Mouse (Mus musculus) left cerebral cortex, postnatal 4 days (tissue): ENCODE data around the gene Tmem94. TPM values are rescaled to one million over a fixed set of nuclear protein-coding genes. Genes with fewer than 3 reads are reported as not detected.

Experiments used
- DNase-seq: peaks from one replicate; pipeline ENCODE4 v3.0.0-alpha.2; 2022
- intact Hi-C: fragments of 180-260 bp; cut with DNase I; formaldehyde crosslinking; loops from one replicate; pipeline ENCODE4 v1.15.1; 2025
- total RNA-seq, 2 experiments: library from RNA; stranded (reverse); gene quantifications; 2 replicates each; pipeline ENCODE4 v1.2.3; 2021

Gene Tmem94
- total RNA-seq, 2 experiments from 2014 or later, result 37.3 to 44.1 TPM

DNA sequence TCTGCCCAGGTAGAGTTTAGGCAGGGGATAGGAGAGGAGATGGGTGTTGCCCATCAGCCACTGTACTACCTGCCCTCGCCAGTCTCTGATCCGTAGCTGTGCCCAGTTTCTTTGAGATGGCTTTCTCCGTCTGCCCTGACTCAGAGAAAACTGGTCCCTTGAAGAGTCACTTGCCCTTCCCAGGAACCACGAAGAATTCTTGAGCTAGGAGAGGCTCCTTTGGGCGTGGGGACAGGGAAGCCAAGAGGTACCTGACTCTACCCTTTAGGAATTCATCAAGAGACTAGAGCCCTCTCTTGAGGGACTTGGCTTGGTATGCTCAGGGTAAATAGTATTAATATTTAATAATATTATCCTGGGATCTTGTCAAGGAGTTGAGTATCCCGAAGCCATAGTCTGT is 62.4 kb downstream of the Tmem94 start:
- intact Hi-C loops, result no loop called here
- no peak for DNase-seq

DNA sequence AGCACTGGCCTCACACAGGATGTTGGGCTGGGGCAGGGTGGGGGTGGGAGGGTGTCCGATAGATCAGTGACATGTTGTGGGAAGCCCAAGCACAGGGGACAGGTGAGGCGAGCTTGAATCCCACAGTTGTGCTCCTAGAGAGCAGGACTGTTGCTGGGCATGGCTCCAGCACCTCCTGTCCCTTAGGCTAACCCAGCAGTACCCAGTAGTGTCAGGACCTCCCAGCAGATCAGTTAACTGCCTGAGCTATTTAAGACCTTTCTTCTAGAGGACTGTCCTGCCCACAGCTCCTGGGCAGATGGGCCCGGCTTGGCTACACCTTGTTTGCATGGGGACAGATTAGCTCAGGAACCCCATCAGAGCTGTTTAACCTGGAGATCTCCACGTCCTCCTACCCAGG is 63.8 kb downstream of the Tmem94 start:
- DNase-seq, result no peak
- intact Hi-C loops, result no loop called here

DNA sequence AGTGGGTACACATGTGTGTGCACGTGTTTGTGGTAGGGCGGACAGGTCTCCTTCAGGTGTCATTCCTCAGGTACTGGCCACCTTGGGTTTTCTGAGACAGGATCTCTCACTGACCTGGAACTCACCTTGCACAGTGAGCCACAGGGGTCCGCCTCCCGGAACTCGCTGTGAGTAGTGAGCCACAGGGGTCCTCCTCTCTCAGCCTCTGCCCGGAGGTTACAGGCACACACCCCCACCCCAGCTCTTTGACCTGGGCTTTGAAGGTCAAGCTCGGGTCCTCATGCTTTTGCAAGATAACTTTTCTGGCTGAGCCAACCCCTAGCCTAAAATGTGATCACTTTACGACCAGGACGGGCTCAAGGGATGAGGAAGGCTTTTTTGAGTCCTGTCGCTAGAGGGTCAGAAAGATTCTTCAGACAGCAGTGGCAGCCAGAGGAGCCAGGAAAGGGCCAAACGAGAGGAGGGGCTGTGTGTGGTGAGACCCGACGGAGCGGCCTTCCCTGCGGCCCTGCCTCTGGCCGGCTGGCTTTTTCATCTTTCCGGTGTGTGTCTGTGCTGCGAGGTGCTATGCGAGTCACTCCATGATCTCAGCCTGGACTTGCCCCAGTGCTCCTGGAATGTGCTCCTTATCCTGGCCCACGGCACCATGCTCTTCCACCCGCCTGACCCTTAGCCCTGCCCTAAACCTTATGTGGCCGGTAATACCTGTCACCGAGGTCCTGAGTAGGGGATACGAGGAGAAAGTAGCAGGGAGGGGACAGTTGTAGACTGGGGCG is 65.5 kb downstream of the Tmem94 start:
- intact Hi-C loops, result no loop called here
- no peak for DNase-seq

DNA sequence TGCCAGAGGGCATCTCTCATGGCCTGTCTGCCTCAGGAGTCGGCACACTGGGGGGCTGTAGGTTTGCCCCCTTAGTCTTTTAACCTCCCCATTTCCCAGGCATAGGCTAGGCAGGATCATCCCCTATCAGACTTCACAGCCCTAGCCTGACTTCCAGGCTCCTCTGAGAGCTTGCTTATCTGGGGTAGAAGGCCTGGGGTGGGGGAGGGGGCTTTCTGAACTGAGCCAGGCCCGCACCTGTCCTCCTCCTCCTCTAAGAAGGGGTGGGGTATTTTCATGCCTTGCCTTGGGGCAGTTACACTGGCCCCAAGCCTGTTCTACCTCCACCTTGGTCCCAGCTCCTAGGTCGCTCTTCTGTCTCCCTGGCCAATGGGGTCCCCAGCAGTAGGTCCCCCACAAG is 66.3 kb downstream of the Tmem94 start:
- DNase-seq, result no peak
- intact Hi-C loops, result no loop called here

DNA sequence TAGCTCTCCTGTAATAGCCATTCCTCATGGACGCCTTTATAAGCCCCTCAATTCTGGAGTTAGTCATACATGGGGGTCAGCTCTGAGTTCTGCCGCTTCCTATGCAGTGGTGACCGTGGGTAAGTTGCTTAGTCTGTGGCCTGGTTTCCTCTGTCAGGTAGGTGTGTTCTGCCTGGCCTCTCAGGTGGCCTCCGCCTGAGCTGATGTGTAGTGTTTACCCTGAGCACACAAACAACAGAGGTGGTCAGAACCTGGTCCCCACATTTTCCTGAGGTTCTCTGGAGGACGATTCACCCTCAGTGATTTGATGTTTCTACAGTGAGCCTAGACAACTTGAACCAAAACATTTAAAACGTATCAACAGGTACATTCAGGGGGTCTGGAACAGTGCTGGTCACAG is 66.8 kb downstream of the Tmem94 start:
- intact Hi-C loops, result no loop called here
- no peak for DNase-seq

DNA sequence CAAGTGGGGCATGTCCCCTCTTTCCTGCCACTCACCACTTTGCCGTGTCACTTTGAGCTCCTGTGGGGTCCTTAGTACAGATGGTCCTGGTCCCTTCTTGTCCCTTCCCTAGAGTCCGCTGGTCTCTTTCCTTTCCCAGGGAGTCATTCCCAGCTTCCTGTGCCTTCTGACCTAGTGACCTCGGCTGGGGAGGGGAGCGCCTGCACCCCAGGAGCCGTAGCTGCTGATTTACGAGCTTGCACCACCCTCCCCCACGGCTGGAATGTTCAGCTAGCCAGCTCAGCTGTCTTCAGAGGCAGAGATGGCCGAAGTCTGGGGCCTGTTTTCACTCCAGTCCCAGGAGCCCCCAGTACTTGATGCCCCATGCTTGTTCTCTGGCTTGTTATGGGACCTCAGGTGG is 67.3 kb downstream of the Tmem94 start:
- no peak for DNase-seq
- intact Hi-C loops, result no loop called here

DNA sequence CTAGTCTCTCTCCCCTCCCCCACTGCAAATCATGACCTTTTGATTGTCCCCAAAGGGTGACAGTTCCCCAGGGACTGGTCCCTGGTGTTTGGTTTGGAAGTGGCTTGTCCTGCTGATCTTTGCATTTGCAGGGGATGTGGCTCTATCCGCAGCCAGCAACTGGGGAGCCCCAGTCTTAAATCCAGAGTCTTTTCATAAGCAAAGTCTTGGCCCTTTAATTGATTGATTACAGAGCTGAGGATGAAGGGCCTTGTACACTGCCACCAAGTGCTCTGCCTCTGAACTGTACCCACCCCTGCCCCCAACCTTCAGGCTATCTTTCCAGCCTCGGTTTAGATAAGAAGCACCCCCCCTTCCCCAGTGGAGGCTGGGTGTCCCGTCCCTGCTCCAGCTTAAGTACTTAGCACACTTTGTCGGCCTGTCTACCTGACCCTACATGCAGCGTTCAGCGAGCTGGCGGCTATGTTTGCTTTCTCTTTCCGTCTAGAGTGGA is 67.8 kb downstream of the Tmem94 start:
- intact Hi-C loops, result no loop called here
- DNase-seq, result no peak

DNA sequence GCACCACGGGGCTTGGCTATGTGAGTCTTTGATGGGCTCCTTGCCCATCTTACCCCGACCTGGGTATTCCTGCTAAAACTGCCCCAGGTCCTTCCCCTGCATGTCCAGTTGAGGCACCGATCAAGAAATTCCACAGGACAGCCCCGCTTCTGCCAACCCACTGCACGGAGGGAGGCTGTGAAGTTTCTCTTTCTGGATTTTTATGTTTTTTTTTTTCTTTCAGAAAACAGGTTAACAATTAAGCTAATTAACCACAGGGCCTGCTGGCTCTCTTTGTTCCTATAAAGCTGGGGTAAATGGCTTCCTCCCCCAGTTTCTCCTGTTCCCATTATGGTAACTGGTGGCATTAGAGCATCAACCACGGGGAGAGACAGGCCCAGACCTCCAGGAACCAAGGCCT is 68.8 kb downstream of the Tmem94 start:
- intact Hi-C loops, result no loop called here
- no peak for DNase-seq

DNA sequence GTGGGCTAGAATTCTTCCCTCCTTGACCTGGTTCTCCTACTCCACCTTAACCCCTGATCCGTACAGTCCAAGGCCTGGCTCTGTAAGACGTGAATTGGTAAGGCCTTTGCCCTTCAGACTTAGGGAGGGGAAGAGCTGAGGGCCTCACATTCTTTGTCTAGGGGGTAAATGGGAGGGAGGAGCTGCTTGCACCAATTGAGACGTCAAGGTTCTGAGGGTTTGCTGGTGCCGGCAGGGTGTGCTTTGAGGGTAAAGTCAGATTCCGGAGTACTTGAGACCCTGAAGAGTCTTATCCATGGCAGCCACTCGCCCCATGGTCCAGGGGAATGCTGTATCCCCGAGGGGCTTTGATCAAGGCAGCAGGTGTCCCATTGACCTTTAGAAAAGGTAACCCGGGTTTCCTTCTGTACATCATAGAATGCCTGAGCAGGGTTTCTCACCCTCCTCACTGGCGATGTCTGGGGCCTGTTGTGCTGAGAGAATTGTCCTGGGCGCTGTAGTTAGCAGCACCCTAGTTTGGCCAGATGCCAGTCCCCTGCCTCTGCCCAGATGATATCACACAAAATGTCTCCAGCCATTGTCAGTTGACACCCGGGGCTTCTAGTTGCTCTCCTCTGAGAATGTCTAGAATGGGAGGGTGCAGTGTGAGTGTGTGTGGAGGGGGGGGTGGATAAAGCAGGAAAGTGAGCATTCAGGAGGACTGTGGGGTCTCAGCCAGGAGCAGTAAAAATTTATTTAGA is 71.6 kb downstream of the Tmem94 start:
- no peak for DNase-seq
- intact Hi-C loops, result no loop called here

DNA sequence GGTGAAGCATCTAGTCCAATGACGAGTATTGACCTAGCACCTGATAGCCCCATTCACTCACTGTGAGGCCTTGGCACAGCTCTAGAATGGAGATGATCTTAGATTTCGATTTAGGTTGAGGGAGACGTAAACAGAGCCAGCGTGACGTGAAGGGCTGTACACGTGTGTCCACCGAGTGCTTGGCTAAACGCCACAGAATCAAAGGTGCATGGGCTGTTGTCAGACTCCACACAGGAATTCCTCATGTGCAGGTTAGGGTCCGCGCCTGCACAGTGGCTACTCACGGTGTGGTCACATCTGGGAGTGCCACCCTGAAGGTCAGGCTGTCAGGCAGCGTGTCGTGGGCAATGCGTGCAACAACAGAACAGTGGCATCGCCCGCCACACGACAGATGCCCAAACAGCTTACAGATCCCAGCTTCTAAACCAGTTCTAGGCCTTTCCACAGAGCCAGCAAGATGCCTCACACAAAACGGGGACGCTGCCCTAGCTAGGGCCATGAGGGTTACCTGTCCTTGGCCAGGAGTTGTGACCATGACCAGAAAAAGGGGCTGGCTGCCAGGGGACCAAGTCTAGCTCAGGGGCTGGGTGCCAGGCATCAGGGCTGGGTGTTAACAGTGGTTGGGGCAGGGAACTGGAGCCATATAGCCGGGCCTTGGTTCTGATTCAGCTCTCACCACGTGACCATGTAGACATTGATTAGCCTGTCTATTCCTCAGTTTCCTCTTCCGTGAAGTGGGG is 72.5 kb downstream of the Tmem94 start:
- intact Hi-C loops, result no loop called here
- DNase-seq, result no peak

DNA sequence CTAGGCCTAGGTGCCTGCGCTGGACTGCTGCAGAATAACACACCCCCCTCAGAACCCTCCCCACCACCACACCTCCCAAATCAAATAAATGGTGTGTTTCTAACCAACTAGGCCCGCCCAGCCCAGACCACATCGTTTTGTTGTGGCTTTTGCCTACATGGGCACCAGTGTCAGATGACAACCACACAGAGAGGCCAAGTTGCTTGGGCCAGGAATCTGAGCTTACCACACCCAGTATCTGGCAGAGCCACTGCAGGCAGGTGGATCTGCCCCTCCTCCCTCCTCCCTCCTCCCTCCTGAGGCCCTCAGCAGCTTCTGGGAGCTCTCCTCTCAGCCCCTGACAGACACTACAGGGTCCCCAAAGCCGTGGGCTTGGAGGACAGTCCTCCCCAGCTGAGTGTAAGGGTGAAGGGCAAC is 73.7 kb downstream of the Tmem94 start:
- no peak for DNase-seq
- intact Hi-C loops, result no loop called here

DNA sequence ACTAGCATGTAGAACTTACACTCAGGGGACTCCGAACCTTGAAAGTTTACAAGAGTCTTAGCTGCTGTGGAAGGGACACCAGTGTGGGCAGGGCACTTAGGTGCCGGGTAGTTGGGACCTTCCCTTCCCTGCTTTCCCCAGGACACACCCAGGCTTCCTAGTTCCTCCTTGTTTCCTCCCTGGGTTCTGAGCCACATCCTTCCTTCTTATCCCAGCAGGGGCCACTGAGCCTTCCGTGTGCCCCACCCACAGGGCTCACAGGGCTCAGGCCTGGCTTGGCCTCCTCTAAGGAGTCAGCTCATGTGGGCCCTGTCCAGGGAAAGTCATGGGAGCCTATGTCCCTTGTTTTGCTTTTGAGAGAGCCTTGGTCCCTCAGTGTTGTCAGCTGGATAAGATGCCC is 74.5 kb downstream of the Tmem94 start:
- no peak for DNase-seq
- intact Hi-C loops, result no loop called here

DNA sequence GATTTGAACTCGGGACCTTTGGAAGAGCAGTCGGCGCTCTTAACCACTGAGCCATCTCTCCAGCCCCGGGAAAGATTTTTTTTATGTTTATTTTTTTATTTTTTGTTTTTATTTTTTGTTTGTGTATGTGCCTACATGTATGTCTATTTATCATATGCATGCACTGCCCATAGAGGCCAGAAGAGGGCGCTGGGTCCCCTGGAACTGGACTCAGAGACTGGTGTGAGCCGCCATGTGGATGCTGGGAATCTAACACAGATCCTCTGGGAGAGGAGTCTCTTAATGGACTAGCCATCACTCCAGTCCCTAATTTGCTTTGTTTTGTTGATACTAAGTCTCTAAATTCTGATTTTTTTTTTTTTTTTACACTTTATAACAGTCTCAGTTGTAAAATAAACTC is 75.8 kb downstream of the Tmem94 start:
- intact Hi-C loops, result no loop called here
- no peak for DNase-seq

DNA sequence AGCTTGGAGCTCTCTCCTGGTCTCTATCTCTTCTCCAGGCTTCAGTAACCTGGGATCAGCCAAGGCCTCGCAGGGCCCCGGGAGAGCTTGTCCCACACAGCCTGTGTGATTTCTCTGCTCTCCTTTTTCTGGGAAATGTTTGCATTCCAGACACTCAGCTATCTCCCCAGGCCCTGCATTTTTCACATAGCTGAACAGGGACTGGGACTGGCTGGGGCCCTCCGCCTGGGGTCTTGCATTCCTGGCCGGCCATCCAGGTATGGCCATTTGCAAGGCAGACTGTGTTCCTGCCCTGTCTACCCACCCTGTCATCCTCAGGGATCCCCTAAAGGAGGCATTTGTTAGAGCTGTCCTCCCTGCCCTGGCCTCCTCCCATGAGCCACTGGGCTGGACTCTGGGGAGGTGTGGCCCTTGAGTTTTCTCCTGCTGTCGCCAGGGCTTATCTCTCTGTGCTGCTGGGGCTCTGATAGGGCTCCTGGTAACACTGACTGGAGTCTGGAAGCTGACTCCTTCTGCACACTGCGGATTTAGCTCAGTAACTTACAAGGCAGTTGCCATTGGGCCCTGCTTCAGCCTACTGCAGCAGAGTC is 76.8 kb downstream of the Tmem94 start:
- DNase-seq, result no peak
- intact Hi-C loops, result no loop called here

DNA sequence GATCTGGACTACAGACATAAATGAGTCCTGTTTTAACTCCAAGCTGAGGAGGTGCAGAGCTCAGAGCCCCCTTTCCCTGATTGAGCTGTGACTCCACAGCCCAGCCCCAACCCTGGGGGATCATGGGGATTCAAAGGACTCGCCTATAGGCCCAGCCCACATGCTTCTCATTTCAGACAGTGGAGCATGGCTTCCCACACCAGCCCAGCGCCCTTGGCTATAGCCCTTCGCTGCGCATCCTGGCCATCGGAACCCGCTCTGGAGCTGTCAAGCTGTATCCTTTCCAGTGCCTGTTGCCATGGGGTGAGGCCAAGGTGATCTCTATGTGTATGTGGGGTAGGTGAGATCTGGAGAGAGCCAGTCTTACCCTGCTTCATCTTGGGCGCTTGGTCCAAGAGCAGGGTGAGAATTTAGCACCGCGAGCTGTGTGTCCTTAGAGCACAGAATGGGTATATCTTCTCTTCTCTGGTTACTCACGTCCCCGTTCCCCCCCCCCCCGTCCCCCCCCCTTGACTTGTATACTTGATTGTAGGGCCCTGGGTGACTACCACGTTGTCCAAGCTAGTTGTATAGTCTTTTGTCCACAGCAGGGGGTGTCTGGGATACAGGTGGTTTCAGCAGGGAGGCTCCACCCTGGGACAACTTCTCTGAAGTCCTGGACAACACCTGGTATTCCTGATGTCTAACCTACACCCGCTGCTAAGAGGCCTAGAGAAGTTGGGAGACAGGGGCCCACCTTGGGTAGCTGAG is 78.1 kb downstream of the Tmem94 start:
- intact Hi-C loops, result no loop called here
- no peak for DNase-seq

DNA sequence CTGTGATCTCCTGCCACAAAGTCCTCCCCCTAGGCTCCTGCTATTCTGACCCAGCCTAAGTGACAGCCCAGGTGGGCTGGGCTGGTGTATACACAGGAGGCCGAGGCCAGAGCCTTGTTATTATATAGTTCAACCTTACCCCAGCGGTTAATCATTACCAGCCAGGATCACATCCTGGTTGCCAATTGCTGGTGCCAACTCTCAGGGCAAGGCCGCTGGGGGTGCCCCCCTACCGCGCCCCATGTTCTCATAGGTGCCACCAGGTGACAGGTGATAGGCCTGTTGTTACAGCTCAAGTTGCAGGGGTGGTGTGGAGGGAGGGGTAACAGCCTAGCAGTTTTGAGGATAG is 78.6 kb downstream of the Tmem94 start:
- intact Hi-C loops, result no loop called here
- no peak for DNase-seq

DNA sequence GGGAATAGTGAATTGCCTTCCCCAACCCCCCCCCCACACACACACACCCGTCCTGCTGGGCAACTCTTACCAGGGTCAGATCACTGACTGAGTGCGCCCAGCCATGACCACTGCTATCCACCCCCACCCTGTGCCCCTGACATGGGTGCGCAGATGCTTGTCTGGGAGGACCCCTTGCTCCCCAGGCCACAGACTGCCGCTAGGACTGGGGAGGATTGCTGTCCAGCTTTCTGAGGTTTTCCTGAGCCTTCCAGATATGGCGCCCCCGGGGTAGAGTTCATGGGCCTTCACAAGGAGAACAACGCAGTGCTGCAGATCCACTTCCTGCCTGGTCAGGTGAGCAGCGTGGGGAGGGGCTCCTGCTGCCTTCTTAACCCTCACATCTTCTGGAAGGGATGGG is 79.0 kb downstream of the Tmem94 start:
- no peak for DNase-seq
- intact Hi-C loops, result no loop called here

DNA sequence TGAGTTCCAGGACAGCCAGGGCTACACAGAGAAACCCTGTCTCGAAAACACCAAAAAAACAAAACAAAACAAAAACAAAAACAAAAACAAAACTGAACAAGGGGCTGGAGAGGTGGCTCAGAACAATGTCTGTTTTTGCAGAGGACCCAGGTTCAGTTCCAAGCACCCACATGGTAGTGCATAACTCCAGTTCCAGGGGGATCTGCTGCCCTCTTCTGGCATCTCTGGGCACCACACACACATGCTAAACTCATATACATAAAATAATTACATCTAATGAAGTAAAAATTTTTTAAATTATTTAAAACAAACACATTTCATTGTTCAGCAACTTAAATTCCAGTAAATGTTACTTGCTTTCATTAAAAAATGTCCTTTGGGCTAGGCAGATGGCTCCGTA is 80.6 kb downstream of the Tmem94 start:
- intact Hi-C loops, result no loop called here
- no peak for DNase-seq
